Mouse (Mus musculus): Measurements from ENCODE around the gene Gngt2. TPM values are rescaled to one million over a fixed set of nuclear protein-coding genes. Genes with fewer than 3 reads are reported as not detected.
A peak's percentile ranks its signal among the peaks of the same experiment; 100 is the strongest.
"Not testable (repeated sequence)": the region's sequence is repeated elsewhere in the genome, so short reads cannot be mapped to it uniquely, and the experiment has no call there.

Gene Gngt2
- total and polyA plus RNA-seq, 2 experiments from 2014 or later, result 26.8 to 38.7 TPM

DNA sequence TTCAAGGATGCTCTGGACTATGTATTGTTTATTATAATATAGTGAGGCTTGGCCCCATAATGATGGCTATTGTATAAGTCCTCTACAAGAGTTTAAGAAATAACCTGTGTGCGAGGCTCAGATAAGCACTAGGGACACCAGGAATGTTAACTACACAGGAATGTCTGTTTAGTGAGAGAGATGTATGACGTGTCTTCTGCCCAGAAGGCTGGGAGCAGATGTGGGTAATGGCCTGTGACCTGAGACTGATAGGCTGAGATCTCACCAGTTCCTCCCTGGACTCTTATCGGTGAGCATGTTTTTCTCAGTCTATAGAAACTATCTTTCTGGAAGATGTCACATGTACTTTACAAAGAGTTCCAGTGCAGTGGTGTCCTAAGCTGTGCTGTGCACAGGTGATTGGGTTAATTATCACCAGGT lies 23.1 kb downstream of the Gngt2 start:
- ATAC-seq (ENCODE audit: insufficient read depth, low read depth) (no peak), DNase-seq (ENCODE audit: low spot score) (no peak)
- no peak for TF ChIP-seq EP300 (IDR thresholded peaks at IDR 0.05; ENCODE audit: low read depth)
- TF ChIP-seq CTCF (IDR thresholded peaks at IDR 0.05; ENCODE audit: low read depth), result no peak
- H3K9me3 ChIP-seq (replicated peaks; ENCODE audit: control insufficient read depth, low read length), result no peaks in the 10 kb centered on the region
- H3K9ac ChIP-seq (replicated peaks; ENCODE audit: low read depth, low read length), result peak overlapping the region; percentile 77; the same call in 1 of the 2 replicates
- 0 out of 2 replicates have a peak, but pooled peaks cover 4% of the 10 kb centered on the region for H3K4me1 ChIP-seq (ENCODE audit: control insufficient read depth, insufficient read depth)
- H3K4me3 ChIP-seq (ENCODE audit: low read depth, low read length), result peak overlapping the region; percentile 79
- H3K4me2 ChIP-seq (ENCODE audit: low read depth, low read length), result peak overlapping the region; percentile 97
- H3K27ac ChIP-seq (ENCODE audit: low read depth), result no peak overlapping the region
- no peaks in the 10 kb centered on the region for H3K36me3 ChIP-seq (replicated peaks; ENCODE audit: control insufficient read depth, insufficient read depth, low read length)
- no peaks in the 10 kb centered on the region for H3K27me3 ChIP-seq (ENCODE audit: control insufficient read depth, insufficient read depth, low read length)
- WGBS, result 24% methylated on average over 3 of the region's 3 CpGs

DNA sequence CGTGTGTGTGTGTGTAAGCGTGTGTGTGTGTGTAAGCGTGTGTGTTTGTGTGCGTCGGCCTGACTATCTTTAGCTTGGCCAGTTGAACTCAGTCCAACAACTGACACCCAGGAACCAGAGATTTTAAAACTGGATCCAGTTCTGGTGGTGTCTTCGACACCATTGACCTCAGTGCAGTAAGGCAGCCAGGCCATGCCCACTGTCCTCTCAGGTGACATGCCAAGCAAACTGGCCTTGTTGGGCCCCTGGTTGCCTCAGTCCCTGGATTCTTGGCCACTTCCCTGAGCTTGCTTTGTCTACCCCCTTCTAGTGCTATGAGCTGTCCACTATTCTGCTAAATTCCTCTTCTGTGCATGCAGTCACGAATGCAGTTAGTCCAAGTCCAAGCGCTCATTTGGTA lies 24.4 kb downstream of the Gngt2 start:
- Histone ChIP-seq H3K4me3 (ENCODE audit: low read depth, low read length) (no peak overlapping the region), H3K4me1 (ENCODE audit: control insufficient read depth, insufficient read depth) (0 out of 2 replicates have a peak, but pooled peaks cover 4% of the 10 kb centered on the region), H3K4me2 (ENCODE audit: low read depth, low read length) (no peak overlapping the region), H3K36me3 (replicated peaks; ENCODE audit: control insufficient read depth, insufficient read depth, low read length) (no peaks in the 10 kb centered on the region), H3K27me3 (ENCODE audit: control insufficient read depth, insufficient read depth, low read length) (no peaks in the 10 kb centered on the region), H3K9ac (replicated peaks; ENCODE audit: low read depth, low read length) (no peak overlapping the region), H3K27ac (ENCODE audit: low read depth) (no peak overlapping the region), H3K9me3 (replicated peaks; ENCODE audit: control insufficient read depth, low read length) (no peaks in the 10 kb centered on the region)
- WGBS, result 87% methylated on average over 8 of the region's 8 CpGs
- ATAC-seq (ENCODE audit: insufficient read depth, low read depth), result no peak
- DNase-seq (ENCODE audit: low spot score), result no peak
- TF ChIP-seq EP300 (IDR thresholded peaks at IDR 0.05; ENCODE audit: low read depth), result no peak
- no peak for TF ChIP-seq CTCF (IDR thresholded peaks at IDR 0.05; ENCODE audit: low read depth)

DNA sequence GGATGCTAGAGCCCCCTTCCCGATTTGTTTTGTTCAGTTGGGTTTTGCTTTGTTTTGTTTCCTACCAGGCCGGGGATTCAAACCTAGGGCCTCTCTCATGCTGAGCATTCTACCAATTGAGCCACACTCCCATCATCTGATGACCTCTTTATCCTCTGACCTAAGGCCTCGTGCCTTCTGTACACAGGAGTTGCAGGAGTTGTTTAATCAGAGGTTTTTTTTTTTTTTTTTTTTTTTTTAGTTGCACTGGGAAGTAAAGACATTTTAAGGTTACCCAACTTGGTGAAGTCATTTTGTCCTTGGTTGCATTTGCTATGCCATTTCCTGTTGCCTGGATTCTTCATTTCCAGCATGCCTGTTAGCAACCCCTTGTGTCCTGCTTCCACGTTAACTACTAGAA lies 32.4 kb downstream of the Gngt2 start:
- no peak for ATAC-seq (ENCODE audit: insufficient read depth, low read depth)
- 66% methylated on average over 4 of the region's 4 CpGs for WGBS
- H3K27me3 ChIP-seq (ENCODE audit: control insufficient read depth, insufficient read depth, low read length), result no peaks in the 10 kb centered on the region

DNA sequence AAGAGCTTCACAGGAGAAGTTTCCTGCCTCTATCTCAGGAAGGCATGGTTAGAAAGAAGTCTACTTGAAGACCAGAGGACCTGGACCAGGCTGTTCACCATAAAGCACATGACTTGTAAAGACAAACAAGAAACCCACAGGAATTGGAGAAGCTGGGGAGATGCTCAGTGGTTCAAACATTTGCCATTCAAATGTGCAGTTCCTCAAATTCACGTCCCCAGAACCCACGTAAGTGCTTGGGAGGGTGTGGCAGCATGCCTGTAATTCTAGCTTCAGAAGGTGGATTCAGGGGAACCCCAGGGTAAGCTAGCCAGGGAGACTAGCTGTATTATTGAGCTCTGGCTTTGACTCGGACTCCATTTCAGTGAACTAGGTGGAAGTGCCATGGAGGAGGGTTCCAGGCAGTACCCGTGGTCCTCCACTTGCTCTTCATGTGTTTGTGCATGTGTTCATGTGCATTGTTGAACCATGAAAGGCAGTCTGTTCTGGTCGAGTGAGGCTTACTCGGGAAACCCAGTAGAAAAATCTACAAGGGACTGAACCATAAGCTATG lies 33.0 kb downstream of the Gngt2 start:
- ATAC-seq (ENCODE audit: insufficient read depth, low read depth) (no peak), DNase-seq (ENCODE audit: low spot score) (no peak)
- Histone ChIP-seq H3K27me3 (ENCODE audit: control insufficient read depth, insufficient read depth, low read length) (no peaks in the 10 kb centered on the region), H3K27ac (ENCODE audit: low read depth) (no peak overlapping the region), H3K9me3 (replicated peaks; ENCODE audit: control insufficient read depth, low read length) (no peaks in the 10 kb centered on the region), H3K36me3 (replicated peaks; ENCODE audit: control insufficient read depth, insufficient read depth, low read length) (no peaks in the 10 kb centered on the region), H3K9ac (replicated peaks; ENCODE audit: low read depth, low read length) (no peak overlapping the region), H3K4me2 (ENCODE audit: low read depth, low read length) (no peak overlapping the region), H3K4me3 (ENCODE audit: low read depth, low read length) (no peak overlapping the region), H3K4me1 (ENCODE audit: control insufficient read depth, insufficient read depth) (no peaks in the 10 kb centered on the region)
- TF ChIP-seq EP300 (IDR thresholded peaks at IDR 0.05; ENCODE audit: low read depth) (no peak), CTCF (IDR thresholded peaks at IDR 0.05; ENCODE audit: low read depth) (no peak)
- WGBS, result 61% methylated on average over 6 of the region's 6 CpGs

More for the DNA sequence above, 32.4 kb downstream of the Gngt2 start:
- Histone ChIP-seq H3K36me3 (replicated peaks; ENCODE audit: control insufficient read depth, insufficient read depth, low read length) (no peaks in the 10 kb centered on the region), H3K9ac (replicated peaks; ENCODE audit: low read depth, low read length) (no peak overlapping the region), H3K27ac (ENCODE audit: low read depth) (no peak overlapping the region), H3K9me3 (replicated peaks; ENCODE audit: control insufficient read depth, low read length) (no peaks in the 10 kb centered on the region), H3K4me1 (ENCODE audit: control insufficient read depth, insufficient read depth) (no peaks in the 10 kb centered on the region), H3K4me2 (ENCODE audit: low read depth, low read length) (no peak overlapping the region), H3K4me3 (ENCODE audit: low read depth, low read length) (no peak overlapping the region)
- TF ChIP-seq CTCF (IDR thresholded peaks at IDR 0.05; ENCODE audit: low read depth) (no peak), EP300 (IDR thresholded peaks at IDR 0.05; ENCODE audit: low read depth) (no peak)
- DNase-seq (ENCODE audit: low spot score), result no peak

DNA sequence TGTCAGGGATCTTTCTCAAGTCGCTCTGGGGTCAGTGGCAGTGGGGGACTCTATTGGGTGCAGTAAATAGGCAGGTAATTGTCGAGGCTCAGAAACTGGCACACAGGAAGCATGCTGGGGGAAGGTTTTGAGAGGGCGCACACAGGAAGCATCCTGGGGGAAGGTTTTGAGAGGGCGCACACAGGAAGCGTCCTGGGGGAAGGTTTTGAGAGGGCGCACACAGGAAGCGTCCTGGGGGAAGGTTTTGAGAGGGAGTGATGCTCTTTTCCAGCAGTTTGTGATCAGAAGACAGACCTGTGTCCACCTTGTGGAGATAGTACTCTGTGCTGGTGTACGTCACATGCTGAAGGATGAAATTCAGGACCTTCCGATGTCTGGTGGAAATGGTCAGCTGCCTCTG lies 38.8 kb downstream of the Gngt2 start:
- Histone ChIP-seq H3K9ac (replicated peaks; ENCODE audit: low read depth, low read length) (no peak overlapping the region), H3K27ac (ENCODE audit: low read depth) (no peak overlapping the region), H3K4me3 (ENCODE audit: low read depth, low read length) (no peak overlapping the region), H3K27me3 (ENCODE audit: control insufficient read depth, insufficient read depth, low read length) (no peaks in the 10 kb centered on the region), H3K9me3 (replicated peaks; ENCODE audit: control insufficient read depth, low read length) (no peaks in the 10 kb centered on the region), H3K4me1 (ENCODE audit: control insufficient read depth, insufficient read depth) (no peaks in the 10 kb centered on the region), H3K4me2 (ENCODE audit: low read depth, low read length) (no peak overlapping the region), H3K36me3 (replicated peaks; ENCODE audit: control insufficient read depth, insufficient read depth, low read length) (no peaks in the 10 kb centered on the region)
- TF ChIP-seq EP300 (IDR thresholded peaks at IDR 0.05; ENCODE audit: low read depth) (no peak), CTCF (IDR thresholded peaks at IDR 0.05; ENCODE audit: low read depth) (no peak)
- DNase-seq (ENCODE audit: low spot score) (no peak), ATAC-seq (ENCODE audit: insufficient read depth, low read depth) (no peak)
- 27% methylated on average over 9 of the region's 9 CpGs for WGBS

DNA sequence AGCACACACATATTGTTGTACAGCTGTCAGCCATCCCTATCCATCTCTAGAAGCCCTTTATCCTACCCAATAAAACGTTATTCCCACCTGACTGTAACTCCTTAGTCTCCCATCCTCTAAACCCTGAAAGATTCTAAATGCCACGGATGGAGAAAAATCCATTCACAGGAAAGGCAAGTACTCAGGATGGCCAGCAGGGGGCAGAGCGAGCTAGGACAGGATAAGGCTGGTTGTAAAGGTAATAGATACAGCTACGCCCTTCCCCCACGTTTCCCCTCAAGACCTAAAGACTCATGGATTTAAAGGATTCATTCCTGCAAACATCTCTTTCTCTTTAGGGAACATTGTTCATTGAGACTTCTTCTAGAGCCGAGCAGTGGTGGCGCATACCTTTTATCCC lies 39.3 kb downstream of the Gngt2 start:
- TF ChIP-seq CTCF (IDR thresholded peaks at IDR 0.05; ENCODE audit: low read depth), result peak; percentile 86
- no peak for TF ChIP-seq EP300 (IDR thresholded peaks at IDR 0.05; ENCODE audit: low read depth)
- no peaks in the 10 kb centered on the region for H3K36me3 ChIP-seq (replicated peaks; ENCODE audit: control insufficient read depth, insufficient read depth, low read length)
- H3K4me3 ChIP-seq (ENCODE audit: low read depth, low read length), result no peak overlapping the region
- DNase-seq (ENCODE audit: low spot score) (peak; percentile 51), ATAC-seq (ENCODE audit: insufficient read depth, low read depth) (no peak)
- H3K4me1 ChIP-seq (ENCODE audit: control insufficient read depth, insufficient read depth), result no peaks in the 10 kb centered on the region
- H3K4me2 ChIP-seq (ENCODE audit: low read depth, low read length), result no peak overlapping the region
- no peak overlapping the region for H3K9ac ChIP-seq (replicated peaks; ENCODE audit: low read depth, low read length)
- no peaks in the 10 kb centered on the region for H3K27me3 ChIP-seq (ENCODE audit: control insufficient read depth, insufficient read depth, low read length)
- no peaks in the 10 kb centered on the region for H3K9me3 ChIP-seq (replicated peaks; ENCODE audit: control insufficient read depth, low read length)
- no peak overlapping the region for H3K27ac ChIP-seq (ENCODE audit: low read depth)
- WGBS, result 23% methylated on average over 7 of the region's 7 CpGs

DNA sequence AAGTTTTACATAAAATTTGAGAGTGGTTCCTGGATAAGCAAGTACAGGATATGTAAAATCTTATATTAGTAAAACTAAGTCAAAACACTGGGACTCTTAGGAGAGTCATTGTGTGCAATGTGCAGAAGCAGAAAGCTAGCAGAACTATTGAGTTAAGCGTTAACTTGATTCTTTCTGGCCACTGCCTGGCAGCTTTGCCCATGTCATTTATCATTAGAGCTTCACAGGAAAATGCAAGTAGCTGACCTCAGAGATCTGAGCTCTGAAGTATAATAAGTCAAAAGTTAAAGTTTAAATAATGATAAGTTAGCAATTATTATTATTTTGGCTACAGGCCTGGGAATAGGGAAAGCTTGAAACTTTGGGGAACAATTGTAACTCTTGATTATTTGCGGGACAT lies 42.8 kb downstream of the Gngt2 start:
- WGBS, result 85% methylated on average over 2 of the region's 2 CpGs
- not testable (repeated sequence) for ATAC-seq (ENCODE audit: insufficient read depth, low read depth); H3K9ac ChIP-seq (replicated peaks; ENCODE audit: low read depth, low read length); H3K27ac ChIP-seq (ENCODE audit: low read depth); H3K27me3 ChIP-seq (ENCODE audit: control insufficient read depth, insufficient read depth, low read length); H3K9me3 ChIP-seq (replicated peaks; ENCODE audit: control insufficient read depth, low read length); H3K4me1 ChIP-seq (ENCODE audit: control insufficient read depth, insufficient read depth); H3K4me3 ChIP-seq (ENCODE audit: low read depth, low read length); H3K4me2 ChIP-seq (ENCODE audit: low read depth, low read length); H3K36me3 ChIP-seq (replicated peaks; ENCODE audit: control insufficient read depth, insufficient read depth, low read length); DNase-seq (ENCODE audit: low spot score)

Data from heart, postnatal 0 days (tissue).